Mouse (Mus musculus): ENCODE data around the gene Tmem135. TPM values are rescaled to one million over a fixed set of nuclear protein-coding genes. Genes with fewer than 3 reads are reported as not detected.
A peak's percentile ranks its signal among the peaks of the same experiment; 100 is the strongest.
"Not testable (repeated sequence)": the region's sequence is repeated elsewhere in the genome, so short reads cannot be mapped to it uniquely, and the experiment has no call there.

Gene Tmem135
- polyA plus RNA-seq, 1 experiment from 2014 or later: 41.6 TPM

GRCm38 (mm10) chr7:89296941-89297340, 107.1 kb downstream of the Tmem135 start:
- 92% methylated on average over 1 of the region's 1 CpGs for WGBS
- ATAC-seq (replicated peaks; ENCODE audit: low FRiP score, low read depth) (no peak), DNase-seq (ENCODE audit: low spot score) (no peak)
- Histone ChIP-seq H3K9ac (ENCODE audit: low read depth, low read length) (no peak overlapping the region), H3K4me3 (replicated peaks; ENCODE audit: low read depth, low read length) (no peak overlapping the region), H3K27ac (no peak overlapping the region), H3K9me3 (replicated peaks; ENCODE audit: low read length) (no peaks in the 10 kb centered on the region), H3K4me2 (ENCODE audit: low read length) (no peak overlapping the region), H3K36me3 (ENCODE audit: insufficient read depth, low read length) (no peaks in the 10 kb centered on the region), H3K4me1 (replicated peaks; ENCODE audit: insufficient read depth, low read length) (no peaks in the 10 kb centered on the region), H3K27me3 (ENCODE audit: insufficient read depth, low read length) (no peaks in the 10 kb centered on the region)
- TF ChIP-seq CTCF (IDR thresholded peaks at IDR 0.05; ENCODE audit: low read depth): no peak

DNA sequence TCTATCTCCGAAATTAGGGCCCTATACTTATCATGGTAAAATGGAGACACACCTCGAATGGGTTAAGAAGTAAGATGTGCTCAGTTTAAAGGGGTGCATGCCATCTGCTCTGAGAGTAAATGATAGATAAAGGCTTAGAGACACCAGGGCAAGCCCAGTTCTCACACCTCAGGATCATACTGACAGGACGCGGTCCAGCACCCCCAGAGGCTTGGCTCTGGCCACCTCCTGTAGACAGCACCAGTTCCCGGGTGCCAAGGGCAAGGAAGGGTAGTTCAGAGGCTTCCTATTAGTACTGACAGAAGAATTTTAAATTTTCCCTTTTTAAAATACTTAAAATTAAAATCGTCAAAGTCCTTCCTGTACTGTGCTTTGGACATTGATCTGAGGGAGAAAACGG, 121.4 kb downstream of the Tmem135 start:
- no peaks in the 10 kb centered on the region for H3K9me3 ChIP-seq (replicated peaks; ENCODE audit: low read length)
- DNase-seq (ENCODE audit: low spot score) (no peak), ATAC-seq (replicated peaks; ENCODE audit: low FRiP score, low read depth) (no peak)
- H3K27ac ChIP-seq: no peak overlapping the region
- no peak overlapping the region for H3K4me3 ChIP-seq (replicated peaks; ENCODE audit: low read depth, low read length)
- no peak for TF ChIP-seq CTCF (IDR thresholded peaks at IDR 0.05; ENCODE audit: low read depth)
- H3K4me1 ChIP-seq (replicated peaks; ENCODE audit: insufficient read depth, low read length): no peaks in the 10 kb centered on the region
- H3K36me3 ChIP-seq (ENCODE audit: insufficient read depth, low read length): 0 out of 2 replicates have a peak, but pooled peaks cover 3% of the 10 kb centered on the region
- no peak overlapping the region for H3K4me2 ChIP-seq (ENCODE audit: low read length)
- 82% methylated on average over 7 of the region's 7 CpGs for WGBS
- no peaks in the 10 kb centered on the region for H3K27me3 ChIP-seq (ENCODE audit: insufficient read depth, low read length)
- H3K9ac ChIP-seq (ENCODE audit: low read depth, low read length): no peak overlapping the region

- not testable (repeated sequence) for H3K4me3 ChIP-seq (replicated peaks; ENCODE audit: low read depth, low read length); ATAC-seq (replicated peaks; ENCODE audit: low FRiP score, low read depth); H3K27me3 ChIP-seq (ENCODE audit: insufficient read depth, low read length)
Measured at GRCm38 (mm10) chr7:89270438-89270837, 133.6 kb downstream of the Tmem135 start.

DNA sequence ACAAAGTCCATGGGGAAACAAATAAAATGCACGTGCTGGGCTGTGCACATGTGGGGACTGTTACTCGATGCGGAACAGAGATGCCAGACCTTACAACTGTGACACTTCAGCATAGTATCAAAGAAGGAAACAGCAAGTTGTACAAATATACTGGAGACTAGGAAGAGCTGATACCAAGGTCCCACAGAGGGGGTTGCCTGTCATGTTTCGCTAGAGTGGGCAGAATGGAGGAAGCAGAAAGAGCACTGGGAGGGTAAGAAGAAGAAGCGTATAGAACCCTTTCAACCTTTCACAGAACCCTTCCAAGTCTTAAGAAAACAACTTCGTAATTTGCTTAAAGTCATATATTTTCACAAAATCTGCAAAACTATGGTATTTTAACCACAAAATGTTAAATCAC, 134.2 kb downstream of the Tmem135 start:
- H3K4me2 ChIP-seq (ENCODE audit: low read length): no peak overlapping the region
- 78% methylated on average over 6 of the region's 6 CpGs for WGBS
- H3K9ac ChIP-seq (ENCODE audit: low read depth, low read length): no peak overlapping the region
- no peak for TF ChIP-seq CTCF (IDR thresholded peaks at IDR 0.05; ENCODE audit: low read depth)
- no peak overlapping the region for H3K27ac ChIP-seq
- H3K9me3 ChIP-seq (replicated peaks; ENCODE audit: low read length): no peaks in the 10 kb centered on the region
- 0 out of 2 replicates have a peak, but pooled peaks cover 4% of the 10 kb centered on the region for H3K4me1 ChIP-seq (replicated peaks; ENCODE audit: insufficient read depth, low read length)
- no peaks in the 10 kb centered on the region for H3K27me3 ChIP-seq (ENCODE audit: insufficient read depth, low read length)
- H3K36me3 ChIP-seq (ENCODE audit: insufficient read depth, low read length): no peaks in the 10 kb centered on the region; the same call in none of the 2 replicates
- ATAC-seq (replicated peaks; ENCODE audit: low FRiP score, low read depth) (no peak), DNase-seq (ENCODE audit: low spot score) (no peak)
- no peak overlapping the region for H3K4me3 ChIP-seq (replicated peaks; ENCODE audit: low read depth, low read length)

More at GRCm38 (mm10) chr7:89270438-89270837, 133.6 kb downstream of the Tmem135 start:
- DNase-seq (ENCODE audit: low spot score); H3K4me2 ChIP-seq (ENCODE audit: low read length); H3K4me1 ChIP-seq (replicated peaks; ENCODE audit: insufficient read depth, low read length); H3K9me3 ChIP-seq (replicated peaks; ENCODE audit: low read length); H3K36me3 ChIP-seq (ENCODE audit: insufficient read depth, low read length); H3K9ac ChIP-seq (ENCODE audit: low read depth, low read length); H3K27ac ChIP-seq: not testable (repeated sequence)

DNA sequence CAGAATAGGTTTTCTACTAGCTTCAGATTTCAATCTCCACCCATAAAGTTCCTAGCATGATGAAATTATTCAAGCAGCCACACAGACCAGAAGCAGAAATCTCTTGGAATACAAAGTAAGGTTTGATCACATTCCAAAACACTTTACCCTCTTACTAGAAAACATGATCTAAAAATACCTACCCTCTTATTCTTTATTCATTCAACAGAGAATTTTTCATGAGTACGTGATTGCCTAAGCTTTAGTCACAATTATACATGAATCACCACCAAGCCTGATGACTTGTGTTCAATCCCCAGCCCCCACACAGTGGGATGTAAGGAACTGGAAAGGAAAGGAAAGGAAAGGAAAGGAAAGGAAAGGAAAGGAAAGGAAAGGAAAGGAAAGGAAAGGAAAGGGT, 136.5 kb downstream of the Tmem135 start:
- TF ChIP-seq CTCF (IDR thresholded peaks at IDR 0.05; ENCODE audit: low read depth): no peak
- H3K4me2 ChIP-seq (ENCODE audit: low read length): no peak overlapping the region
- no peaks in the 10 kb centered on the region; the same call in 1 of the 2 replicates for H3K36me3 ChIP-seq (ENCODE audit: insufficient read depth, low read length)
- H3K9ac ChIP-seq (ENCODE audit: low read depth, low read length): no peak overlapping the region
- no peak overlapping the region for H3K27ac ChIP-seq
- 80% methylated on average over 1 of the region's 1 CpGs for WGBS
- DNase-seq (ENCODE audit: low spot score) (no peak), ATAC-seq (replicated peaks; ENCODE audit: low FRiP score, low read depth) (no peak)
- no peak overlapping the region for H3K4me3 ChIP-seq (replicated peaks; ENCODE audit: low read depth, low read length)
- H3K4me1 ChIP-seq (replicated peaks; ENCODE audit: insufficient read depth, low read length): 0 out of 2 replicates have a peak, but pooled peaks cover 4% of the 10 kb centered on the region
- H3K9me3 ChIP-seq (replicated peaks; ENCODE audit: low read length): no peaks in the 10 kb centered on the region
- H3K27me3 ChIP-seq (ENCODE audit: insufficient read depth, low read length): no peaks in the 10 kb centered on the region

GRCm38 (mm10) chr7:89266017-89266760, 137.8 kb downstream of the Tmem135 start:
- Histone ChIP-seq H3K4me1 (replicated peaks; ENCODE audit: insufficient read depth, low read length) (0 out of 2 replicates have a peak, but pooled peaks cover 4% of the 10 kb centered on the region), H3K36me3 (ENCODE audit: insufficient read depth, low read length) (no peaks in the 10 kb centered on the region; the same call in 1 of the 2 replicates), H3K27me3 (ENCODE audit: insufficient read depth, low read length) (no peaks in the 10 kb centered on the region), H3K4me3 (replicated peaks; ENCODE audit: low read depth, low read length) (no peak overlapping the region), H3K4me2 (ENCODE audit: low read length) (no peak overlapping the region), H3K9ac (ENCODE audit: low read depth, low read length) (no peak overlapping the region), H3K27ac (no peak overlapping the region), H3K9me3 (replicated peaks; ENCODE audit: low read length) (no peaks in the 10 kb centered on the region)
- ATAC-seq (replicated peaks; ENCODE audit: low FRiP score, low read depth) (no peak), DNase-seq (ENCODE audit: low spot score) (peak; percentile 54)
- no peak for TF ChIP-seq CTCF (IDR thresholded peaks at IDR 0.05; ENCODE audit: low read depth)
- 74% methylated on average over 7 of the region's 7 CpGs for WGBS

Measured in kidney, postnatal 0 days (tissue).